Mouse (Mus musculus): Measurements from ENCODE around the gene Map3k10.

Gene Map3k10

DNA sequence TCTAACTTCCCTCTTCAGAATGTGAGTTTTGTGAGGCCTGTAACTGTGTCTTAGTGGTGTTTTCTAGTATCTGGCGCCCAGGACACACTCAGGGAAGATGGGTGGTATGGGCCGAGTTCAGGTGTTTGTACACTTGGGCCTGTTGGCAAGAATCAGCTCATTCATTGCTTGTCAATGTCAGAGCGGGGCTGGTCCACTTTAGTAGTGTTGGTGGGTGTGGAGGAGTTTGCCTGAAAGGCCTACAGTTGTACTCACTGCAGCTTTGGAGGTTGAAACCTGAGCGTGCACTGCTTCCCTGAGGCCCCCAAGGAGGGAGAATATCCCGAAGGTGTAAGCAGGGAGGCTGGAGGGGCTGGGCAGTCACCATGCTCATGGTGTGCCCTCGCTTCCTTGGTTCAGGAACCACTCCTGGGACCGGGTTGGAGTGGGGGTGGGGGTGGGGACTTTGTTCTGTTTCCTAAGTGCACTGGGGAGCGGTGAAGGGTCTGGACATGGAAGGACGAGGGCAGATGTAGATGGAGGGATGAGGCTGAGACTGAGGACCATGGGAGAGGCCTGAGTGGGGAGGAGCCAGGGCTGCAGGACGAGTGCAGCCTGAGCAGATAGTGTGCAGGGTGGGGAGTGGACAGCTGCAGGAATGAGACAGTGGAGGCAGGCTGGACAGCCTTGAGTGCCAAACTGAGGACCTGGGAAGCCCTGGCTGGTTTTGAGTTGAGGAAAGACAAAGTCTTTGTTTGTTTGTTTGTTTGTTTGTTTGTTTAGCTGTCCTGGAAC lies 67.7 kb downstream of the Map3k10 start:
- CTCF ChIA-PET, result interaction anchor here in 2 of 4 experiments (0.8 to 1.3 kb wide), 6 partner anchors 15 to 251 kb away, joined by 3 to 7 read pairs (median 4); partner anchors contain the start of genes Shkbp1 (in 1 of the 2) and Zfp607b (in 1 of the 2)
- POLR2A ChIA-PET, result interaction anchor here in 3 of 4 experiments (0.6 to 11.7 kb wide), 13 partner anchors 8 to 736 kb away, joined by 3 to 125 read pairs (median 4); partner anchors contain the start of gene Akt2 (in 2 of the 3)

Measured in embryonic stem cell, embryonic (primary cell).